Mouse (Mus musculus) Muller cell, postnatal 12 days (primary cell): ENCODE measurements at regions not wholly inside any gene's neighbourhood (a gene's known extent, or its start where the extent isn't known, plus 50 kb on each side); places are given as distances from the start of the nearest gene placed in this dataset.
A peak's percentile ranks its signal among the peaks of the same experiment; 100 is the strongest.

ENCODE experiments used
- DNase-seq: peaks from one replicate; pipeline ENCODE4 v3.0.0-alpha.2; 2015; ENCODE audit errors: inconsistent ontology term

- DNase-seq, result no peak
These were observed 202.8 kb upstream of the Klf14 start for GRCm38 (mm10) chr6:31161445-31162340.

- no peak for DNase-seq
These were observed 206.1 kb upstream of the Klf14 start for GRCm38 (mm10) chr6:31165011-31165410.

GRCm38 (mm10) chr6:31166347-31166746, 207.5 kb upstream of the Klf14 start:
- DNase-seq, result no peak

- no peak for DNase-seq
These were observed 208.9 kb upstream of the Klf14 start for GRCm38 (mm10) chr6:31167732-31168131.

- no peak for DNase-seq
These were observed 209.9 kb upstream of the Klf14 start for GRCm38 (mm10) chr6:31168730-31169129.

- DNase-seq, result no peak
These were observed 210.5 kb upstream of the Klf14 start for GRCm38 (mm10) chr6:31169343-31169742.

- no peak for DNase-seq
These were observed 211.2 kb upstream of the Klf14 start for GRCm38 (mm10) chr6:31169868-31170600.

GRCm38 (mm10) chr6:31171831-31172569, 213.1 kb upstream of the Klf14 start:
- DNase-seq, result no peak

GRCm38 (mm10) chr6:31175769-31176168, 216.9 kb upstream of the Klf14 start:
- no peak for DNase-seq

- DNase-seq, result peak; percentile 27
These were observed 217.5 kb upstream of the Klf14 start for GRCm38 (mm10) chr6:31176368-31176767.

GRCm38 (mm10) chr6:31176831-31177230, 218.0 kb upstream of the Klf14 start:
- no peak for DNase-seq

GRCm38 (mm10) chr6:31178201-31178880, 219.5 kb upstream of the Klf14 start:
- no peak for DNase-seq

- no peak for DNase-seq
These were observed 216.3 kb upstream of the Mkln1 start for GRCm38 (mm10) chr6:31182284-31182683.

- no peak for DNase-seq
These were observed 215.4 kb upstream of the Mkln1 start for GRCm38 (mm10) chr6:31183127-31183526.

GRCm38 (mm10) chr6:31184554-31184953, 214.0 kb upstream of the Mkln1 start:
- DNase-seq, result no peak

- no peak for DNase-seq
These were observed 213.4 kb upstream of the Mkln1 start for GRCm38 (mm10) chr6:31185151-31185550.

- no peak for DNase-seq
These were observed 210.5 kb upstream of the Mkln1 start for GRCm38 (mm10) chr6:31188066-31188465.

GRCm38 (mm10) chr6:31189060-31189459, 209.5 kb upstream of the Mkln1 start:
- DNase-seq, result peak; percentile 22

GRCm38 (mm10) chr6:31190070-31190469, 208.5 kb upstream of the Mkln1 start:
- no peak for DNase-seq

GRCm38 (mm10) chr6:31190628-31191373, 207.7 kb upstream of the Mkln1 start:
- DNase-seq, result peak; percentile 30

- no peak for DNase-seq
These were observed 207.0 kb upstream of the Mkln1 start for GRCm38 (mm10) chr6:31191577-31191976.
